Mouse (Mus musculus): ENCODE results near the gene Mctp2.

GRCm38 (mm10) chr7:72280721-72281120 lies 25.7 kb downstream of the Mctp2 start:
- no peak for TF ChIP-seq CTCF (IDR thresholded peaks at IDR 0.05 in 2 of 3, conservative IDR thresholded peaks at IDR 0.05 in 1 of 3; ENCODE audit: control insufficient read depth in 1 of 3, insufficient read depth in 1 of 3, low read depth in 2 of 3, low read length in 3 of 3, poor library complexity in 1 of 3, severe bottlenecking in 1 of 3)
- TF ChIP-seq ZC3H11A (IDR thresholded peaks at IDR 0.05; ENCODE audit: low read depth, low read length) = no peak
- TF ChIP-seq ZNF384 (IDR thresholded peaks at IDR 0.05; ENCODE audit: low read depth, low read length) = no peak
- TF ChIP-seq USF1 (IDR thresholded peaks at IDR 0.05; ENCODE audit: low read depth, low read length) = no peak
- no peak for TF ChIP-seq MAFK (IDR thresholded peaks at IDR 0.05; ENCODE audit: borderline replicate concordance, low read depth, low read length)
- TF ChIP-seq POLR2AphosphoS2 (IDR thresholded peaks at IDR 0.05; ENCODE audit: low read length) = no peak
- TF ChIP-seq POLR2A (IDR thresholded peaks at IDR 0.05; ENCODE audit: control insufficient read depth in 1 of 2, insufficient read depth in 1 of 2, low read depth in 1 of 2, low read length in 2 of 2, poor library complexity in 1 of 2) = no peak
- no peak for TF ChIP-seq EP300 (IDR thresholded peaks at IDR 0.05; ENCODE audit: low read depth in 1 of 2, low read length in 2 of 2)
- TF ChIP-seq CHD1 (IDR thresholded peaks at IDR 0.05; ENCODE audit: low read depth, low read length) = no peak
